Mouse (Mus musculus) adrenal gland, adult 8-10 months (tissue): ENCODE measurements around the gene Gcnt2. TPM values are rescaled to one million over a fixed set of nuclear protein-coding genes. Genes with fewer than 3 reads are reported as not detected.
"Not testable (repeated sequence)": the region's sequence is repeated elsewhere in the genome, so short reads cannot be mapped to it uniquely, and the experiment has no call there.

ENCODE experiments used
- DNase-seq: peaks from one replicate; pipeline ENCODE4 v3.0.0; 2022
- total RNA-seq, 4 experiments: library from RNA; stranded (reverse); gene quantifications; 2 replicates each; pipeline ENCODE4 v1.2.4; 2022

Gcnt2 gene
- total RNA-seq, 4 experiments from 2014 or later: 4.8 to 9.1 (median 7.1) TPM

DNA sequence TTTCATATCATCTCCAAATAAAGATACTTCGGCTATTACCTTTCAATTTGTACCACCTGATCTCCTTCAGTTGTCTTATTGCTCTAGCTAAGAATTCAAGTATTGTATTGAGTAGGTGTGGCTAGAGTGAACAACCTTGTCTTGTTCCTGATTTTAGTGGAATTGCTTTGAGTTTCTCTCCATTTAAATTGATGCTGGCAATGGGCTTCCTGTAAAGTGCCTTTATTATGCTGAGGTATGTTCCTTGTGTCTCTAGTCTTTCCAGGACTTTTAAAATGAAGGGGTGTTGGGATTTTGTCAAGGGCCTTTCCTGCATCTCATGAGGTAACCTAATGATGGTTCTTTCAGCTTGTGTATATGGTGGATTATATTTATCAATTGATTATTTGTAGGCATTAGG, 83.5 kb downstream of the Gcnt2 start:
- DNase-seq: no peak

DNA sequence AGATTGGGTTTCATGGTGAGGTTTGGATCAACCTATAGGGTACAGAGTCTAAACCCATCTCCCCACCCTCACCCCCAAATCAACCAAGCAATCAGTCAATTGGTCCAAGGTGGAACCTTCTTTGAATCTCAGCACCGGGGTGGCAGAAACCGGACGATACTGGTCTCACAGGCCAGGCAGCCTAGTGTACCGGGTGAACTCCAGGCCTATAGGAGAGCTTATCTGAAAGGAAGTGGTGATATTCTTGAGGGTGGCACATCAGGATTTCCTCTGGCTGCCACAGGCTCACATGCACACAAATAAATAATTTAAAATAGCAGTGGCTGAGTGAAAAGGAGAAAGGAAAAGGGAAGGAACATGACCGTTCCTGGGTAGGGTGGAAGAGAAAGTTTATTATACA, 84.4 kb downstream of the Gcnt2 start:
- no peak for DNase-seq

DNA sequence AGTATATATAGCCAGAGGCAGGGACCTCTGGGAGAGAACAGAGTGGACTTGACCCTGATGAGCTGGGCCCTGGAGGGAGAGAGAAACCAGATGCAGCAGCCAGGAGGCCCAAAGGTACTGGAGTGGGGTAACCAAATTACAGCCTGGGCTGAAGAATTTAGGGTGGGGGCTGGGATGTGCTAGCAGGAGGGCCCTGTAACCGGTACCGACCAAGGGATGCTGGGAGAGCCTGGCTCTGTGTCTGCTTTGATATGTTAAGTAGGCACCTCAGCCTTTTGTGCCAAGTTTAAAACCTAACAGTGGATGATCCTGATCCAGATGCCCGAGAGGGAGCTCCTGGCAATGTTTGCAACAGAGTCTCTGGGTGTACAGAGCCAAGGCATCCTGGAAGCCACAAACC, 84.8 kb downstream of the Gcnt2 start:
- no peak for DNase-seq

DNA sequence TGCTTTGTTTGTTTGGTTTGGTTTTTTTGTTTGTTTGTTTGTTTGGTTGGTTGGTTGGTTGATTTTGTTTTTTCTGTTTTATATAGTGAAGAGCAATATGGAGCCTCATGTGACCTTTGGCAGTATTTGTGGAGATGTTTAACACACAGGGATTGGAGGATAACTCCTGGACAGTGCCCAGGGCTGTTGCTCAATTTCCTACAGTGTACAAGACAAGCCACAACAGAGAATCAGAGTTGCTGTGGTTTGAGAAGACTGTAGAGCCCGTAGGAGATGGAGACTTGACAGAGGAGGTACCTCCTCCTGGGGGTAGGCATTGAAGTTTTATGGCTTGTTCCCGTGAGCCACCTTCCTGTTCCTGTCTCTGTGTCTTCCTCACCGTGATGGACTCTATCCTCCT, 87.0 kb downstream of the Gcnt2 start:
- DNase-seq: no peak

DNA sequence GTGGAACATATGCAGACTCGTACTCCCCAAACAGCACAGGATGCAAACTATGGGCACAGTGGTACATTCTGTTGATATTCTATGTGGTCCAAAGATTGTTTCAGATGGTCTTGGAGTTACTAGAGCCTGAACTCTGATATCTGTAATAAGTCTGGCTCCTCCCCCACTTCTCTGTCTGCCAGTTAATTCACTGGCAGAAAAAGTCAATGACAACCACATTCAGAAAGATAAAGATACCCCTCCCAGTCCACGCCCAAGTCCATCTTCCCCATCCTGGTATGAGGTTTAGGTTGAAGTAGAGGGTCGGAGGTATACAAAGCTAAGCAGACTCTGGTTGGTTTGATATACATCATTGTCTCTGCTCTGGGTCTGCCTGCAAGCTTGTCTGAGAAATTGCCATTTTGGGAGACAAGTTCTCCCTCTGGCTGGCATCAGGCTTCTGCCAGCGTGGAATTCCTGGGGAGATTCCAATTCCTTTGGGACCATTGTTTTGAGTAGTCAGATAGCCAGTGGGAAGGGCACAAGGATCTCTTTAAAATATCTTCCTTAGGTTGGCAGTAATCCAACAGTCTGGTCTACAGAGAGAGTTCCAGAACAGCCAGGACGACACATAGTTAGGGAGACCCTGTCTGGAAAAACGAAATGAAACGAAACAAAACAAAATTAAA, 88.1 kb downstream of the Gcnt2 start:
- DNase-seq: no peak

DNA sequence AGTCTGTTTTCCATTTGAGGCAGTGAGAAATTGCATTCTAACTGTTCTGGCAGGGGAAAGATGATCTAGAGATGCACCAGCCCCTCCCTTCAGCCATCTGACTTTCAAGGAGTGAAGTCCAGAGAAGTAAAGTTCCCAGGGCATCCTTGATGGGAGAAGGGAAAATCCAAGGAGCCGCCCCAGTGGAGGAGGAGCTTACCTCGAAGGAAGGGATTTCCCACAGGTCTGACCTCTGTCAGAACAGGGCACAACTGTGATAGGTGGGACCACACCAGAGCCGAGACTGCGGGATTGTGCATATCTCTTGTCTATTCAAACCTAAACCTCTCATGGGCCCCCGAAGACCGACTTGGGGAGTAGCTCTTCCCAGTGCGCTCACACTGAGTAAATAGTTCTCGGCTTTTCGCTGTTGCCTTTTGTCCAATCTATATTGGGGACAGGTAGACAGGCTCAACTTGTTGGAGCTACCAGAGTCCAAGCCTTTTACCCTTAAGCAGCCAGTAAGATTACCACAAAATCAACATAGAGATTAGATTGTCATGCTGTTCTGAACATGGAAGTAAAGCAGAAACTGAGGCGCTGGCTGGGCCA, 91.9 kb downstream of the Gcnt2 start:
- DNase-seq: no peak

DNA sequence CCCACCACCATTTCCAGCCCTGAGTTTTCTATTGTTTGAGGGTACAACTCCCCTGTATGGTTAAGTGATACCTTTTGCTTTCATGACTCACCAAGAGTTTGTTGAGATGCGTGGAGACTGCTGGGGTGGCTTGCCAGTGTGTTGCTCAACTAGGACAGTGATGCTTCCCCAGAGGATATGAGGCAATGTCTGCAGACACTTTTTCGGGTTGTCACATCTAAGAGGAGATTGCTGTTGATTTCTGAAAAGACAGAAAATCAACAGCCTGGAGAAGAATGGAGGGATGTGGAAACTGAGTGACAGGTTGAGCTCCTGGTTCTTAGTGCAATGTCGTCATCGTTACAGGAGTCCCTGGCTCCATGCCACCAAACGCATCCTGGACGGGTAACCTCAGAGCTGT, 93.7 kb downstream of the Gcnt2 start:
- no peak for DNase-seq

DNA sequence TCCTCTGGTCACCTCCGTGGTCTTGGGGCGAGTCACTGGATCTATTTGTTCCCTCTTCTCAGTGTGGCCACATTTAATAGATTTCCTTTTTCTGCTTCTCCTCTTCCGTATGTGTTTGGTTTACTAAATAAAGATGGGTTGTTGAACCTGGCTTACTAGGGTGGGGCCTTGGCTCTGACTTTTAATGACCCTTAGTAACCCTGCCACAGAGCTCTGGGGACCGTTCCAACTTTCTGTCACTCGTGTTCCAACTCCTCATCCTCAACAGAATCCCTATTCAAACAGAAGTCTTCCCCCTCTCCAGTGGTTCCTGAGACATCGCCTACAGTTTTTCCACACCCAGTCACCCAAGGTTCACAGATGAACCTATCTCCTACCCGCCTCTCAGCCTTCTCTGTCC, 96.2 kb downstream of the Gcnt2 start:
- DNase-seq: no peak

DNA sequence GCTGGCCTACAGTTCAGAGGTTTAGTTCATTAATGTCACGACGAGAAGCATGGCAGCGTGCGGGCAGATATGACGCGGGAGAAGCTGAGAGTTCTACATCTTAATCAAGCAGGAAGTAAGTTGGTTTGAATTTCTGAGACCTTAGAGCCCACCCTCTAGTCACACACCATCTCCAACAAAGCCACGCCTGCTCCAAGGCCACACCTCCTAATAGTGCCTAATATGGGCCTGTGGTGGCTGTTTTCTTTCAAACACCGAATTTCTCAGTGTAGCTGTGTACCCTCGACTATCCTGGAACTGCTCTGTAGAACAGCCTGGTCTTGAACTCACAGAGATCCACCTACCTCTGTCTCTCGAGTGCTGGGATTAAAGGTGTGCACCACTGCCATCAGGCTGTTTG, 108.1 kb downstream of the Gcnt2 start:
- DNase-seq: no peak

DNA sequence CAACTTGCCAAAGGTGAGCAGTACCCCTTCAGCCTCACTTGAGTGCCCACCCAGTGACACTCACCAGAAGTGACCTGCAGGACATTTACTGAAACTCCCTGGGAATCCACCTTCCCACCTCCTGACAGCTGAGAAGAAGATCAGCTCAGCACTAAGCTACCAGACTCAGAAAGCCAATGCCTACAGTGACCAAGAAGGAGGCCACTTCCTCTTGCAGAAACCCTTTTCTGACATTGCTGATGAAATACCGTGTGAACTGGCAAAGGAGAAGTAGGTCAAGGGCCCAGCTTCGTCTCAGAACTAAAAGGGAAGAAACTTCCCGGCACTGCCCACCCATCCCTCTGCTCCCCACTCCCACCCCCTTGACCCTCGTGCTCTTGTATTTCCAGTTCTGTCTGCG, 109.0 kb downstream of the Gcnt2 start:
- DNase-seq: no peak

DNA sequence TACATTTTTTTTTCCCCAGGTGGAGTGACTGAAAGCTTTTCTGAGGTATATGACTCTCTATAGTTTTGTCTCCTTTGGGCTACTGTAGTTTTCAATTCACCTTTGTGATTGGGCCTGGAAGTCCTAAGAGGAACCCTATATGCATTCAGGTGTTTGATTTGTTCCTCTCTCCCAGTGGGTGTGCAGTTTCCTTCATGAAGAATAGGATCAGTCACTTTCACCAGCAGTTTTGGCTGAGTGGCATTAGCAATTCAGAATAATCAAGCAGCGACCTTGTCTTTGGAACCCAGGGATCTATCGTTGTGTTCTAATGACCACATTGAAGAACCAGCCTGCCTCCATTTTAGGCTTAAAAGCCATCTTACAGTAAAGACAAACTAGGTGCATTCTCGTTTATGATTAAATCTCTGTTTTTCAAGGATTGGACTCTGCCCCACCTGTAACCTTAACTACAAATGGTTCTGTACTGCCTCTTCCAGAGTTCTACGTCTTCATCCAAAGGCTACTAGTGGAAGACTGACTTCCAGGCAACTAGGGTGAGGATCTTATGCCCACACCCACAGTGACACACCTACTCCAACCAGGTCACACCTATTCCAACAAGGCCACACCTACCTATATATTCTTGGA, 110.3 kb downstream of the Gcnt2 start:
- DNase-seq: no peak

DNA sequence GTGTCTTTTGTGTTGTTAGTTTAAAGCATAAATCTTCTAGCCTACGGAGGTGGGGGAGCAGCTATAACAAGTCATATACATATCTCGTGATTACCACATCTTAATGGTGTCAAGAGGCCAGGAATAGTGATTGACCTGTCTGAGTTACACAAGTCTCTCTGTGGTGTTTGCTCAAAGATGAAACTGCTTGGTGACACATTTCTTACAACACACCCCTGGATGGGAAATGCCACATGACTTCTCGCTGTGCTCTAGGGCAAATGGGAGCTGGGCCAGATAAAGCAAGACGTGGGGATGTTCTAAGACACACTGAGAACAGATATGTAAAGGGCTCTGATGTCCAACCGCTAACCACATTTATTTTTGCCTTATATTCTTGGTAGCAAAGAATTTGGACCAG, 111.7 kb downstream of the Gcnt2 start:
- DNase-seq: no peak

DNA sequence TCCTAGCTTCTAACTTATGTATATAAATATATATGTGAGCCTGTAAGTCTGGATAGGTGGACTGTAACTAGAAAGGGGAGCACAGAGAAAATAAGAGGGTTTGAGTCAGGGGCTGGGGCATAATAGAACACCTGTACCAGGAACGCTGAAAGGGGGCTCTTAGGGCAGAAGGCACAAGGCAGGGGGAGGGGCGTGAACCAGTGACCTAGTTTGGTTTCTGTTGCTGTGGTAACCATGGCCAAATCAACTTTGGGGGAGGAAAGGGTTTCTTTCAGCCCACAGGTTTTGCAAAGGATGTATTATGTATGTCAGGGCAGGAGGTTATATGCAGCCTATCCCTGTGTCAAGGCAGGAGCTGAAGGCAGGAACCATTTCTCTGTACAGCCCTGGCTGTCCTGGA, 112.3 kb downstream of the Gcnt2 start:
- no peak for DNase-seq

DNA sequence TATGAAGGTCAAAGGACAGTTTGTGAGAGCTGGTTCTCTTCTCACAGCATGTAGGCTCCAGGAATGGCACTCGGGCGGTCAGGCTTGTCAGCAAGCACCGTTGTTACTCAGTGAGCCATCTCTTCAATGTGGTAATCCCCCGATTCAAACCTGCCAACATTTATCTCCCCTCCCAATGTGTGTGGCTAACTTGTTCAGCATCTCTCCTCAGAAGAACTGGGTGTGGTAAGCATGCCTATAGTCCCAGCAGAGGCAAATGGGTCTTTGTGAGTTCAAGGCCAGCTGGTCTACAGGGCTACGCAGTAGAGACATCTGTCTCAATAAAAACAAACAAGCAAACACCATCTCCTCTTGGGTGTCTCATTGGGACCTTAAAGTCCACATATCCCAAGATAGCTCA, 113.4 kb downstream of the Gcnt2 start:
- no peak for DNase-seq

DNA sequence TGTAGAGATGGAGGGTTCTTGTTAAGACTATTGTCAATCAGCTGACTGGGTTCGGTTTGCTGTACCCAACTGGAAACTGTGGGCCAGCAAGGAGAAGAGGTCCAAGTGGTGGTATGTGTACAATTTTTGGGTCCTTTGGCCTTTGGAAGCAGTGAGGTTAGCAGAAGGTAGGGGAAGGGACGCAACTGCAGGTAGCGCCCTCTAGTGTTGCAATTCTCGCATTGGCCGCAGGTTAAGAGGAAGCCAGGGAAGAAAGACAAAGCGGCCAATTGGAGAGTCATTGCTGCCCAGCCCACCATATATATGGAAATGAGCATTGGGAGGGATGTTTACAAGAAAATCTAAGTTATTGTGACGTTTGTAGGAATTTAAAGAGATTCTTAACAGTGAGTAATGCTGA, 118.1 kb downstream of the Gcnt2 start:
- DNase-seq: peak; percentile 21

DNA sequence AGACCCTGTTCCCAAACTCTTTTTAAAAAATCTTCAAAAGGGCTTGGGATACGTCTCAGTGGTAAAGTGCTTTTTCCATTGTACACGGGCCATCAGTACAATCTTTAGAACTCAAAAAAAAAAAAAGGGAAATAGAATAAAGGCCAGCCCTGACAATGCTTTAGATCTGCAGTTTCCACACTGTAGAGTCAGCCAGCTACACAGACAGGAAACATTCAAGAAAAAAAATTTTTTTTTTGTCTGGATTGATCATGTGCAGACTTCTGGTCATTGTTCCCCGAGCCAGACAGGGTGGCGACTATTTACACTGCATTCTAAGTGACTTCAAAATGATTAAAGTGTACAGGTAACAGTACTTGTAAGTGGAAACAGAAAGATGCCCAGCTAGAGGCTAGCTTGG, 119.1 kb downstream of the Gcnt2 start:
- DNase-seq: no peak

DNA sequence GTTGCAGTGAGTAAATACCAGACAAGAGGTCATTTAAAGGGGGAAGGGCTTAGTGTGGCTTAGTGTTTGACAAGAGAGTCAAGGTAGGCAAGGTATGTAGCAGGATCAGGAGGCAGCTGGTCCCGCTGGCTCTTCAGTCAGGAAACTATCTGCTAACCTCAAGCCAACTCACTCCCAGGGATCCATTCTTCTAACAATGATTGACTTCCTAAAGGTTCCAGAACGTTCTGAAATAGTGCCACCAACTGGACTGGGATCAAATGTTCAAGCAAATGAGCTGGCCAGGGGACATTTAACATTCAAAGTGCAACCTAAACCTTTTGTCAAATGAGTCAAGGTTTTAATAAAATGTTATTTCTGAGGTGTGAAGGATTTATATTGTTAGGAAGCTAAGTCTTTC, 119.8 kb downstream of the Gcnt2 start:
- no peak for DNase-seq

DNA sequence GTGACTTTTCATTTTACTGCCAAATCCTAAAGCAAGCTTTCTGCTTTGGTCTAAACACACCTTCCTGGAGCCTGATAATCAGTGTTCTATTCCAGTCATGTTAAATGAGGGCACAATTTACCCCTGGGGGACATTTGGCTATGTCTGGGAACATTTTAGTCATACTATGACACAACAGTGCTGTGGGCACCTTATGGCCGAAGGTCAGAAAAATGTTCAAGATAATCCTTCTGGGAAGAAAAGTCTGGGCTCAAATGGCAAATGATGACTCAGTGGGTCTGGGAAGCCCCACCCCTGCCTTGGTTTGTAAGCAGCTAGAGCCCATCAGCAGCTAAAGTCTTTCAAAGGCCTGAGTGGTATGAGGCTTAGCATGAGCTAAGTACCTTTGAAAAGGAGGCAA, 123.2 kb downstream of the Gcnt2 start:
- no peak for DNase-seq

DNA sequence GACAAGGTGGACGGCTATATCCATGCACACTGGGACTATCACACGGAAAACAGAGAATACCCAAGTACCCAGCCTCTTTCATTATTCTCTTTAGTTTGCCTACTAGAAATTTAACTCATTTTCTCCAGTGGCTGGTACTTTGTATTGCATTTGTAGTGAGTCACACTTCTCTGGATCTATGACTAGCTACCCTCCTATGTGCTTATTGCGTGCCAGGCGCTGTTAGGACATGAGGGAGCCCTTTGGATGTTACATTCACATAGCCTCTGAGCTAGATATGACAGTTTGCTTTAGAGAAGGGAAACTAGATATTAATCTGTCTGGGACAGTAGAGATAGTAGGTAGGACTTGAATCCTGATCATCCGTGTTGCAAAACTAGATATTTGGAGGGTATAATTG, 126.5 kb downstream of the Gcnt2 start:
- DNase-seq: no peak

DNA sequence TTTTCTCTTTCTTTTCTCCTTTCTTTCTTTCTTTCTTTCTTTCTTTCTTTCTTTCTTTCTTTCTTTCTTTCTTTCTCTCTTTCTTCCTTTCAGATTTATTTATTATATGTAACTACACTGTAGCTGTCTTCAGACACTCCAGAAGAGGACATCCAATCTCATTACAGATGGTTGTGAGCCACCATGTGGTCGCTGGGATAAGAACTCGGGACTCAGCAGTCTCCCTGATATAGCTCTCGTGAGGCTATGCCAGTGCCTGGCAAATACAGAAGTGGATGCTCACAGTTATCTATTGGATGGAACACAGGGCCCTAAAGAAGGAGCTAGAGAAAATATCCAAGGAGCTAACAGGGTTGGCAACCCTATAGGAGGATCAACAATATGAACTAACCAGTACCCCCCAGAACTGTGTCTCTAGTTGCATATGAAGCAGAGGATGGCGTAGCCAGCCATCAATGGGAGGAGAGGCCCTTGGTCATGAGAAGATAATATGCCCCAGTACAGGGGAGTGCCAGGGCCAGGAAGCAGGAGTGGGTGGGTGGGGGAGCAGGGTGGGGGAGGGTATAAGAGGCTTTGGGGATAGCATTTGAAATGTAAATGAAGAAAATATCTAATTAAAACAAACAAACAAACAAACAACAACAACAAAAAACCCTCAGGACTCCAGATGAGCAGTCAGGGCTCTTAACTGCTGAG, 128.2 kb downstream of the Gcnt2 start:
- not testable (repeated sequence) for DNase-seq

DNA sequence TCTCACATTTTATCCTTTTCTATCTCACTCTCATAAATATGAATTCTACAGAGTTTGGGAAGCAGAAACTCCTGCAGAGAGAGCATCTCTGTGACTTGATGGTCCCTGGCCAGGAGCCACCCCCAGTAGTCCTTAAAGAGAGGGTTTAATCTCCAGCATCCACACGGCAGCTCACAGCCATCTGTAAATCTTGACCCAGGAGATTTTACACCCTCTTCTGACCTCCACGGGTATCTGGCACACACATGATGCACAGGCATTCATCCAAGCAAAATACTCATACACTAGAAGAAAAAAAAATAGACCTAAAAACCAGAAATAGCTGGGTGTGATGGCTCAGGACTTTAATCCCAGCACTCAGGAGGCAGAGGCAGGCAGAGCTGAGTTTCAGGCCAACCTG, 128.9 kb downstream of the Gcnt2 start:
- DNase-seq: no peak

DNA sequence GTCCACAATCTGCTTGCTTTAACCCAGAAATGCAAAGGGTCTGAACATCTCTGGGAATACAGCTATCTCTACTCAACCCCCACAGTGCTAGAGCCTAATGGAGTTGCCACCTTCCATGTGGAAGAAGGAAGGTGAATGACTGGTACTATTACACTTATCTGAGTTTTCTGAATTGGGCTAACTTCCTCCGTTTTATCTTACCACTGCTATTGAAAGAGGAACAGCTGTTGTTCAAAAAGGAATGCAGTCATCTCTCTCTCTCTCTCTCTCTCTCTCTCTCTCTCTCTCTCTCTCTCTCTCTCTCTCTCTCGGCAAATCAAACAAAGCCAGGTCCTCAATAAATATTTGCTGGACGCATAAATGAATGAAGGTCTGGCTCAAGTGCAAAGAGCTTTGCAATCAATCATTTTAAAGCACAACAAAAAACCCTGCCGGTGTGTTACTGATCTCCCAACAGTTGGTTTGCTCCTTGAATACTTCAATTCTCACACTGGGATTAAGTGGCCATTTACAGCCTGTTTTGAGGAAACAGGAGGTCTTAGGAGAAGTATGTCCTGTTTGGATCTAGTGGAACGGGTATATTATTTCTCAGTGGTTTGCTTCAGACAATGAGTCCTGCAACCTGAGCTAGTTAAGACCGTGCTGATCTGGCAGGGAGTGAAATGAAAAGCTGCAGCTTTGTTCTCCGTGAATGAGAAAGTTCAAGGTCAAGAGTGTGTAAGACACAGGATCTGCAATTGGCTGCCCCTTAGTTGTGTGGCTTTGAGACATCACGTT, 135.1 kb downstream of the Gcnt2 start:
- no peak for DNase-seq

DNA sequence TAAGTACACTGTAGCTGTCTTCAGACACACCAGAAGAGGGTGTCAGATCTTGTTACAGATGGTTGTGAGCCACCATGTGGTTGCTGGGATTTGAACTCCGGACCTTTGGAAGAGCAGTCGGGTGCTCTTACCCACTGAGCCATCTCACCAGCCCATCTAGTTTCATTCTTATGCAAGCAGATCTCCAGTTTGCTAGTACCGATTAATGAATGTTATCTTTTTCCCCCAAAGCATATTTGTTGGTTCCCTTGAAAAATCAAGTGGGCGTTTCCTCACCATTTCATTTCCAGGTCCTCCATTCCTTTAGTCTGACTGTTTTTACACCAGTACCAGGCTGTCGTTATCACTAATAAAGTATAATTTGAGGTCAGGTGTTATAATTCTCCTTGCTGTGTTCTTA, 139.0 kb downstream of the Gcnt2 start:
- DNase-seq: not testable (repeated sequence)
